Mouse (Mus musculus): Measurements from ENCODE around the gene Map2.
A peak's percentile ranks its signal among the peaks of the same experiment; 100 is the strongest.

The Map2 gene

GRCm38 (mm10) chr1:66320378-66321135, 145.5 kb downstream of the Map2 start:
- no peak for DNase-seq

DNA sequence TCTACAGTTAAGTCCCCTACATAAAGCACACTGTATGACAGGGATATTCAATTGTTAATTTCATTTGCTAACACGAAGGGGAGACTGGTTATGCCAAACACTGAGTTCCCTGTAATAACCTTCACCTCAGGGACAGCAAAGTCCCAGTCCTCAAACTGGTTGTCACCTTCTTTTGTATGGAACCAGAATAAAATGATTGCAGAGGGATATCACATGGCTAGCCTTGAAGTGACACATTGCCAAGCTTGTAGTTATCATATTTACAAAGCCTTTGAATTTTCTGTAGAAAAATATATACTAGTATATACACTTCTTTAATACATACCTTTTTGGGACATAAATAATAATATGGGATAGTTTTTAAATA, 146.0 kb downstream of the Map2 start:
- no peak for DNase-seq

DNA sequence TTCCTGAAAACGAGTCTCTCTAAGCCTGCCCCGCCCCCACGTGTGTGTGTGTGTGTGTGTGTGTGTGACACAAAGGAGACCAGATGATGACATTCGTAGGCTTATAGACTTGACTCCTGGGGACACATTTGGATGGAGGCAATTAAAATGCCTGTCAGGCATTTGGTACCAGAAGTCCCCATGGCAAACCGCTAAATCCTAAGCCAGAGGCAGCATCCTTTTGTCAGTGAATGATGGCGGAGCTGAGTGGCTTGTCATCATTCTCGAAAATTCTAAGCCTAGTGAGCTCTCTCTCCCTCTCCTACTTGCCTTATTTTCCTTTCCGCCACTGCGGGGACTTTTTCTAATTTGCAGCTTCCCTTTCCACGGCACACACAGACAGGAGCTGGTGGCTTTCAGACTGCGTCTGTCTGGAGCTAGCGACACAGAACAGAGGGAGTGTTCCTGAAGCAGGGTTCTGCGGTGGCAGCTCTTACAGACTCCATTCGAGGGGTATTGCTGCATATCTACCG, 146.6 kb downstream of the Map2 start:
- DNase-seq, result peak; percentile 11 to 22

- DNase-seq, result no peak
Observed at GRCm38 (mm10) chr1:66323461-66323860, 148.4 kb downstream of the Map2 start.

DNA sequence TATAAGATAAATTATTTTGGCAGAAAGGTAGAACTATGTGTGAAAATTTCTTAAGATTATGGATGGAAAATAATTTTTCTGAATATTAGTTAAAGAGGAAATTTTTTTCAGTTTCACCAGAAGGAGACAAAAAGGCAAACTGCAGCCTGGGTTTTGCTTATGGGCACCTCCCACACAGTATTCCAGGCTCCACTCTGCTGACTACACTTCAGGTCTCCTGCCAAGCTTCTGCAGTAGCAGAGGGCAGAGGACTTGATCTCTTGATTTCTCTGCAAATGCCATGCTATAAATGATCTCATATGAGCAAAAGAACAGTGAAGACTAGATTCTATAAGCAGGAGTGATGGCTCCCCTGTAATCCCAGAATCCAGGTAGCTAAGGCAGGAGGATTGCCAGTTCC, 149.9 kb downstream of the Map2 start:
- DNase-seq, result no peak

GRCm38 (mm10) chr1:66328996-66329395, 153.9 kb downstream of the Map2 start:
- DNase-seq, result no peak

- DNase-seq, result no peak
Observed at GRCm38 (mm10) chr1:66329534-66329933, 154.5 kb downstream of the Map2 start.

GRCm38 (mm10) chr1:66335724-66336284, 160.7 kb downstream of the Map2 start:
- DNase-seq, result no peak

DNA sequence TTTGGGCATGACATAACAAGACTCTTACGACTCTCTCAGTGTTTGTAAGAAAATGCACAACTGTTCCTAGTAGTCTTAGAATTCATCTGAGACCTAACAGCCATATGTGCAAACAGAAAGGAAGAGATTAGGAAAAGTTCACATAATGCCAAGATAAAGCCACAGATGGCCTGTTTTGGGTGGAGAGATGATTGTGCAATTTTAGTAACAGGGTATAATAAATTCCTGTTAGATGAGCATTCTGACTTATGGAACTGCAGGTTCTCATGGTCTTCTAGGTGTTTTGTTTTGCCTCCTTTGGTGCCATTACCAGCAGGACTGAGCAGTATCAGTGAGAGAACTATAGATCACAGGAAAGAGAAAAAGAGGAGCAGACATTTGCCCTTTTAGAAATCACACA, 164.1 kb downstream of the Map2 start:
- no peak for DNase-seq

DNA sequence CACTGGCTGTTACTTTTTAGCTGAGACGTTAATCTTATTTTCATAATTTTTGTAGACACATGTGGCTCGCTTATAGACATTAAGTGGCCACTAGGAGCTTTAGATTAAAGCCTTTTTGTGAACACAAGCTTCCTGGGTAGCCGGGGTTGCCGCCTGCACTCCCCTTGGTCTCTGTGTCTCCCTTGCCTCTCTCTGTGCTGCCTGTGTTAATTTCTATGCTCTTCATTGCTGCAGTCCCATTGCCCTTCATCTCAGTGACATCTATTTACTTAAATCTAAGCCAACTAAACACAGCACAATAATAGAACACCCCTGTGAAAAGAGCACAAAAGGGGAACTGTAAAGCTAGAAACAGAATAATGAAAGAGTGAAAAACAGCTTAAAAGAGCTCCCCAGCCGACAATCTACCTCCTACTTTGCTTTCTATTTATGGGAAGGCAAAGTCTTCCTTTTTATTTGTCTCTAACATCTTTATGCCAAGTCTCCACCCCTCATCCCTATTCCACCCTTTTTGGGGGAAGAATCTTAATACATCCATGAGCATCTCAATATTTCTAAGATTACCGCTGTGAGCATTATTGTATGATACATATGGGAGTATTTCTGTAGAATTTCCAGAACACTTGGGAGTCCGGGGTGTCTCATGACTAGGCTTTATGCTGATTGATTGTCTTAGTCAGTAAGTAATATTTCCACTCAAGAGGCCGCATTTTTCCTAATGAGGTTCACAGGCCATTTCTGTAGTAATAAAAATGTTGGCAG, 173.5 kb downstream of the Map2 start:
- DNase-seq, result no peak

DNA sequence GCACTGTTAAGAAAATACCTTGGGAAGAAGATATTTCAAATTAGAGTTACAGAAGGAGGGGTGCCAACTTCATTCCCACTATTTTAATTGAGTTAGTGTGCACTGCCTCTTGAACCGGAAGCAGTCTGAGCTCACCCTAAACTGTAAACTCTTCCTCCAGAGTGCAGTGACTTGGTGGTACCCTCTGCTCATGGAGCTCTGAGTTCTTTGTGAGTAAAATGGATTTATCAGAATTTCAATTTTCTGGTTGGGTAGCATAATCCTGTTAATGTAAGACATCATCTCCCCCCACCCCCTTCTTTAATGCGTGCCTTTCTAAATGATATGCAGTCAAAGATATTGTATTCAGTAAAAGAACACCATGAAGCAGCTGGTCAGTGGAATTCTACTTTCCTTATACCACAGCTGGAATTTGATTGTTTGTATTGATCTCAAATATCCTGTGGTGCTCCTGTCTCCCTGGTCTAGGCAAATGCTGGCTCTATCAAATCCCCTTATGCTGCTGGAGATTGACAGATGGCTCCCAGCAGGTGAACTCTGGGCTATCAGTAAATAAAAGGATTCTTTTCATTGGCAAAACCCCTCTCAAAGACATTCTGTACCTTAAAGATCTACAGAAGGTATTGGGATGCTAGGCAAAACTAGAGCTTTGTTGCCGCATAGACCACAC, 174.2 kb downstream of the Map2 start:
- DNase-seq, result no peak

DNA sequence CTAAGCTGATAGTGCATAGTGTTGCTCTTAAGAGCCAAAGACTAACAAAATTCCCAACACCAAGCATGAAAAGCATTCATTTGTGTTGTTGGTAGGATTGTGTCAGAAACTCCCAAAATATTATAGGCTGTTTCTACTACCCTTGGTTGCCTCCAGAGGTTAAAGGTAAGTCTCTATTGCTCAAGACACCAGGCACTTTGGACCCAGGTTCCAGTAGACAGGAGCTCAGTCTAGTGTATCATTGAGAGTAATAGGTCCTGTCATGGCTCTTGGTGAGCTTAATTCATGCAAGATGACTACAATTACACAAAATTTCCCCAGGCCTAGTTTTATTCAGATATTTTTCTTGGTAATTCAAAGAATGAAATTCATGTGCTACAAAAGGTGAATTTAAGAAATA, 176.3 kb downstream of the Map2 start:
- DNase-seq, result no peak

GRCm38 (mm10) chr1:66361799-66362198, 186.7 kb downstream of the Map2 start:
- no peak for DNase-seq

- no peak for DNase-seq
Observed at GRCm38 (mm10) chr1:66363285-66363684, 188.2 kb downstream of the Map2 start.

- DNase-seq, result no peak
Observed at GRCm38 (mm10) chr1:66364386-66364785, 189.3 kb downstream of the Map2 start.

- DNase-seq, result no peak
Observed at GRCm38 (mm10) chr1:66365600-66365999, 190.5 kb downstream of the Map2 start.

DNA sequence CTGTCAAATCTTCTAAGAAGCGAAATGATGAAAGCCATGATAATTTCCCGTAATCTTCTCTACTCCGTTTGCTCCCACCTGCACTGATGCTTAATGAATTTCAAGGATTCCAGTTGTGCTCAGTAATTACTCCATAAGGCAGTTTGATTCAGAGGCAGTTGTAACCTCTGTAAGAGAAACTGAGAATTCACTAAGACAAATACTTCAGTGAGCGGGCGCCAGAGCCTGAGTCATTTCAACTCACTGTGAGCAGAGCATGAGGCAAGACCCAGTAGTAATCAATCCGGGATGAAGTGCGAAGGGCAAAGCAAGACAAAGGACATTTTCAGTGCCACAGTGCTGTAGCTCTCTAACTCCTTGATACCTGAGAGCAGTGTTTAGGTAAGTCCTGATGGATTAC, 194.4 kb downstream of the Map2 start:
- DNase-seq, result no peak

DNA sequence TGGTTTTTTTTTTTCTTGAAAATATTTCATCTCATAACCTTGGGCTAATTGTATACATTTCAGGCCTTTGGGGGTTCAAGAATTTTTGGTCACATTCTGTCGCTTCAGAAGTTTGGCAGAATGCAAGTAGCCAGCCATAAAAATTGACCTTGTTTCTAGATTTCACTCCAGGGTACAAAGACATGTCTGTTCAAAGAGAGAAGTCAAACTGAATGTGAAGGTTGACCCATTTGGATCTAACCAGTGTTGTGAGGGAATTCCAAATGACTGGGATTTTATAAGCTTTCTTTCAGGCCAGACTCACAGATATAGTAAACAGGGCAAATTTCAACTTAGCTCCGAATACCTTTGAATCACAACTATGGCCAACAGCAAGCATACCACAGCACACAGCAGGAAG, 196.3 kb downstream of the Map2 start:
- DNase-seq, result no peak

DNA sequence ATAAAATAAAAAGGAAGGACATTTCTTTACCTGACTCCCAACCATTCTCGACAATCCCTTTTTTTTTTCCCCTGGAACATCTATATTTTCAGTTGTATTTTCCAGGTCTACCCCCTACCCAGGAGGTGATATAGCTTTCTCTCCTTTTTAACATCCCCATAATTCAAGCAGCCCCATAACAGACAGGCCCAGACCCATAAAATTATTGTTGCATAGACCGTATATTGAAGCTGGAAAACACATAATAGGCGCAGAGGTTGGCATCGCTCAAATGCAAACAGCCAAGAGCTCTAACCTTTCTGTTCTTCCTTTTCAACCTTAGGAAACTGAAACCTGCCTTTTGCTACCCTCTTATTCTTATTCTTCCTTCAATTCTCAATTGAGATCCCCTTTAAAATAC, 211.2 kb downstream of the Map2 start:
- DNase-seq, result no peak

DNA sequence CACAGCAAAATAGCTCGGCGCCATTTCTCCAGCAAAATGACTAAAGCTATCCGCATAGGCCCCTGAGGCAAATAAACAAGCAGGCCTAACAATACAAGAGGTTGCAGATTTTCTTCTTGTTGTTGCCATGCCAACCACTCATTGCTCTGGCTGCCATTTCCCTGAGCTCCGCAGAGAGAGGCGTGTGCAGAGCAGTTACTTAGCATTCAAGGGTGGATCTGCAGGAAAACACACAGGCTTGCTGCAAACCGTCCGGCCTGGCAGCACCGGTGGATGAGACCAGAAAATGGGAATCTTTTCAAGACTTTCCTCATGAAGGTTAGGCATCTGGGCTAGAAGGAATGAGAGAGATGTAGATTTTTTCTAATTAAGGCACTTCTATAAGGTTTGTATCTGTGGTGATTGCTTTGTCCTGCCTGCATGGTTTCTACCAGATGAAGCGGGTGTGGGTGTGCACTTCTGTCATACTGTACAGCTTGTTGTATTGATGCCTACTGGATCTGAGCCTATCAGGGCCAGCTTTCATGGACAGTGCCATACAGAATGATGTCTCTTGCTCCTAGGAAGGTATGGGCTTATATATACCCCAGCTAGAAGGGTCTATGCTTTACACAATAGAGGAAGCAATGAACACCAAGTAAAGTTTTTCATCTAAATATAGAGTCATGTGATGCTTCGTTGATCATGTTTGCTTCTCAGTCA, 211.8 kb downstream of the Map2 start:
- DNase-seq, result no peak

- no peak for DNase-seq
Observed at GRCm38 (mm10) chr1:66388561-66388960, 213.5 kb downstream of the Map2 start.

DNA sequence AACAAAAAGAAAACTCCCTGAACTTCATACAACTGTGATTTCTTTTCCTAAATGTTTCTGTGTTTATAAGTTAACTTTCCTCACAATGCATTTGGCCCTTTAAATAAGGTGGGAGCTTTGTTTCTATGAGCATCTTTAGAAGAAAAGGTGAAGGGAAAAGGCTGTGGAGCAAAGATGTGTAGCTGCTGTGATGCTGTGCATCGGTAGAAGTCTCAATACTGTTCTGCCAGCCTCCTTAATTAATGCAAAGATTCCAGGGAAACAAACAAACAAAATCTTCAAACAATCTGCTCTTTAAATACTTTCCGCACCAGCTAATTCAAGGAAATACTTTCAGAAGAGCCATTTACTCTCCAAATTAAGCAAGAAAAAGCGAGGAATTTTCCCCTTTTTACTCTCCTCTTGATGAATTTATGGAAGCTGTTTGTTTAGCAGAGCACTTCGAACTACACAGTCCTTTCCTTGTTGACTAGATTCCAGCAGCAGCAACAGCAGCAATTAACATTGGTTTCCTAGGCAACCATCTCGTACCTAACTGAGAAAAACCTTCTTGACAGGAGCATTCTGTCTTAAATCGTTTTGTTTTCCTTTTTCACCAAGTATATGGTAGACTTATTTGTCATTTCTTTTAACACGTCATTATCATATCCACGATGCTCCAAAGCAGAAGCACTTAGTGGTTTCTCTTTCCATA, 220.0 kb downstream of the Map2 start:
- no peak for DNase-seq

Measured in kidney, postnatal 4 days (tissue).